Mouse (Mus musculus): ENCODE results near the gene Srp54a. TPM values are rescaled to one million over a fixed set of nuclear protein-coding genes. Genes with fewer than 3 reads are reported as not detected.

The Srp54a gene
- total RNA-seq (2023): 10 to 100 TPM; 37.1 to 41.4 TPM

DNA sequence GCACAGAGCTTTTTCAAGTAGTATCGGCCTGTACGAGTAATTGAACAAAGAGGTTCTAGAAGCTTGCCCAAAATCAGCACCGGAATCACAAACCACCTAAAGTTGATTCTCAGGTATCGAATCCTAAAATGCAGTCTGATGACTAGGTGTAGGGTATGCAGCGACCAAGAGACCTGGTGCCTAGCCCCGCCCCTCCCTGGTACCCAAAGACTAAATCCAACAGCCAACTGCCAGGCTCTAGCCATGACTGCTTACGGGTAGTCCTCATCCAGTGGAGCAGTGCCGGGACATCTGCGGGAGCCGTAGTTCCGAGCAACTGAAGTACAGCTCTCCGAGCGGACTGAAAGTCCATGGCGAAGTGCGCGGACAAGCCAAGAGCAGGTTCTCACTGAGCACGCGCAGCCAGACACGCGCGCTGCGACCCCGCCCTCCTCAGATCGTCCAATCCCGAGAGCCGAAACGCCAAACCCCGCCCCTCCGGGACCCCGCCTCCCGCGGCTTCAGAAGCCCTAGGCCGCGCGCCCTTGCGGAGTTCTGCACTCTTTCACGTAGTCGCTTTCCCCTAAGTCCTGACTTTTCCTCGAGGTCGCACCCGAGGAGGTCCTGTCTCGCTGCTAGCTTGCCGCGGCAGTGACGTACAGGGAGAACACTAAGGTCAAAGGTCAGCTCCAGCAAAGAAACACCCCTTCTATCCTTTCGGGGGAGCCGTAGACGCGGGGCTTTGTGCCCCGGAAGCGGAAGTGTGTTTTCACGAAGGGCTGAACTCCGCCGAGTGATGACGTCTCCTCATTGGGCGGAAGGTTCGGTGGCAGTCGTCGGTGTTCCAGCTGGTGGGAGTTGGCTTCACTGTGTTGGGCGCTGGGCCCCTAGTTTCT is at the start of gene Srp54a, which contains the start of gene 2700097O09Rik:
Gene Srp54a, plus strand, starts transcription at position 537 of the 875 bp plus-strand sequence.
Gene 2700097O09Rik, minus strand, starts transcription at position 385 of the 875 bp plus-strand sequence.

DNA sequence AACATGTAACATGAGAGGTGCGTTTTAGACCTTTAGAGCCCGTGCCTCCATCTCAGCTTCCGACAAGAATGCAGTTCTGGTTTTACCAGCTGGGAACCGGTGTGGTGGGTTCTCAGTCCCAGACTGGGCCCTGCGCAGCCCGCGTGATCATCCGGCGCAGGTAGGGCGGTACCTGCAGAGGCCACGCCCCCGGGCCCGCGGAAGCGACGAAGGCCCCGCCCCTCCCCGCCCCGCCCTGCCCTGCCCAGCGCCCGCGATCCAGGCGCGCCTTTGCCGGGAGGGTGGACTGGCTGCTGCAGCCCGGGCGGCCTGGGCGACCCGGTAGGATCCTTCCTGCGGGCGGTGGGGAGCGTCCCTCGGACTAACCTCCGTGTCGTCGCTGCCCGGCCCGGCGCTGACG is 44.2 kb downstream of the Srp54a start, which contains the start of gene Fam177a:
Gene Fam177a, plus strand, starts transcription at position 228 of the 400 bp plus-strand sequence.

DNA sequence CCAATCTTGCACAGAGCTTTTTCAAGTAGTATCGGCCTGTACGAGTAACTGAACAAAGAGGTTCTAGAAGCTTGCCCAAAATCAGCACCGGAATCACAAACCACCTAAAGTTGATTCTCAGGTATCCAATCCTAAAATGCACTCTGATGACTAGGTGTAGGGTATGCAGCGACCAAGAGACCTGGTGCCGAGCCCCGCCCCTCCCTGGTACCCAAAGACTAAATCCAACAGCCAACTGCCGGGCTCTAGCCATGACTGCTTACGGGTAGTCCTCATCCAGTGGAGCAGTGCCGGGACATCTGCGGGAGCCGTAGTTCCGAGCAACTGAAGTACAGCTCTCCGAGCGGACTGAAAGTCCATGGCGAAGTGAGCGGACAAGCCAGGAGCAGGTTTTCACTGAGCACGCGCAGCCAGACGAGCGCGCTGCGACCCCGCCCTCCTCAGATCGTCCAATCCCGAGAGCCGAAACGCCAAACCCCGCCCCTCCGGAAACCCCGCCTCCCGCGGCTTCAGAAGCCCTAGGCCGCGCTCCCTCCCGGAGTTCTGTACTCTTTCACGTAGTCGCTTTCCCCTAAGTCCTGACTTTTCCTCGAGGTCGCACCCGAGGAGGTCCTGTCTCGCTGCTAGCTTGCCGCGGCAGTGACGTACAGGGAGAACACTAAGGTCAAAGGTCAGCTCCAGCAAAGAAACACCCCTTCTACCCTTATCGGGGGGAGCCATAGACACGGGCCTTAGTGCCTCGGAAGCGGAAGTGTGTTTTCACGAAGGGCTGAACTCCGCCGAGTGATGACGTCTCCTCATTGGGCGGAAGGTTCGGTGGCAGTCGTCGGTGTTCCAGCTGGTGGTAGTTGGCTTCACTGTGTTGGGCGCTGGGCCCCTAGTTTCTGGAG is 74.7 kb downstream of the Srp54a start, which contains the start of gene Srp54b:
Gene Srp54b, plus strand, starts transcription at position 546 of the 890 bp plus-strand sequence.

Other genes with a start within 250 kb of the Srp54a start
- gene Cfl2, start 217.4 kb upstream of the Srp54a start, total RNA-seq (2023): 10 to 100 TPM; 19.7 to 27.1 TPM
- gene Gm20403, start 93.7 kb upstream of the Srp54a start, total RNA-seq (2023): not detected
- gene Baz1a, start 65.9 kb upstream of the Srp54a start, total RNA-seq (2023): 100 to 1,000 TPM; 143 to 159 TPM
- 1 to 10 TPM; 2.6 to 3.5 TPM for gene 2700097O09Rik, start 152 bp upstream of the Srp54a start, total RNA-seq (2023)
- gene Fam177a, start 44.2 kb downstream of the Srp54a start, total RNA-seq (2023): 1 to 10 TPM in 1 of 2 experiments, not detected in 1; 3.6 TPM
- 10 to 100 TPM; 28.1 to 32.7 TPM for gene Srp54b, start 74.8 kb downstream of the Srp54a start, total RNA-seq (2023)
- gene 1700047I17Rik2, start 119.3 kb downstream of the Srp54a start, total RNA-seq (2023): 10 to 100 TPM in 1 of 2 experiments, 1 to 10 TPM in 1; 5.3 to 10.1 TPM
- 10 to 100 TPM; 12.0 to 12.4 TPM for gene Srp54c, start 149.9 kb downstream of the Srp54a start, total RNA-seq (2023)
- 1 to 10 TPM; 3.7 to 4.3 TPM for gene 1110008L16Rik, start 219.3 kb downstream of the Srp54a start, total RNA-seq (2023)
- gene Ppp2r3c, start 222.7 kb downstream of the Srp54a start, total RNA-seq (2023): 10 to 100 TPM; 18.7 to 18.9 TPM